Mouse (Mus musculus) ES-E14 (cell line): Measurements from ENCODE around the gene Aoc2. TPM values are rescaled to one million over a fixed set of nuclear protein-coding genes. Genes with fewer than 3 reads are reported as not detected.

Experiments used
- DNase-seq: peaks from one replicate; pipeline ENCODE4 v3.0.0-alpha.2; 2013; ENCODE audit warnings: low read depth, low spot score
- H3K27ac ChIP-seq: 2 replicates; pipeline ENCODE4 v1.5.1; 2012; ENCODE audit warnings: low read depth, mild to moderate bottlenecking, low read length, moderate library complexity, mixed read lengths; ENCODE audit not compliant: poor library complexity, insufficient read depth, severe bottlenecking
- H3K36me3 ChIP-seq: 2 replicates; pipeline ENCODE4 v1.6.1; 2012; ENCODE audit warnings: mild to moderate bottlenecking, low read length, moderate library complexity, mixed read lengths; ENCODE audit not compliant: control insufficient read depth, poor library complexity, insufficient read depth, severe bottlenecking
- H3K4me1 ChIP-seq, 2 experiments: fragments of 150-350 bp in 1 of 2; sonication (generic) in 1 of 2; 2 replicates each; pipeline ENCODE4 v1.6.1; 2012; ENCODE audit warnings: low read length in 2 of 2, mild to moderate bottlenecking in 1 of 2, mixed read lengths in 1 of 2; ENCODE audit not compliant: control insufficient read depth in 2 of 2, insufficient read depth in 2 of 2, poor library complexity in 1 of 2
- H3K4me3 ChIP-seq, 2 experiments: fragments of 150-350 bp in 1 of 2; sonication (generic) in 1 of 2; 2 replicates each; pipeline ENCODE4 v1.5.1; 2012; ENCODE audit warnings: low read length in 2 of 2, low read depth in 1 of 2, mild to moderate bottlenecking in 1 of 2, mixed read lengths in 1 of 2; ENCODE audit not compliant: insufficient read depth in 1 of 2, poor library complexity in 1 of 2, severe bottlenecking in 1 of 2
- H3K9ac ChIP-seq: 2 replicates; pipeline ENCODE4 v1.6.1; 2012; ENCODE audit warnings: low read depth, mild to moderate bottlenecking, low read length, mixed read lengths; ENCODE audit not compliant: poor library complexity, insufficient read depth, severe bottlenecking
- H3K9me3 ChIP-seq: fragments of 150-350 bp; sonication (generic); 2 replicates; pipeline ENCODE4 v1.6.1; 2012; ENCODE audit warnings: low read depth, mild to moderate bottlenecking, low read length; ENCODE audit not compliant: control insufficient read depth, insufficient read depth
- CHD2 ChIP-seq: IDR thresholded peaks from 2 replicates; pipeline ENCODE4 v1.6.1; 2014; ENCODE audit warnings: mild to moderate bottlenecking, low read depth, low read length, inconsistent platforms
- HCFC1 ChIP-seq: IDR thresholded peaks from 2 replicates; pipeline ENCODE4 v1.6.1; 2012; ENCODE audit warnings: low read length, inconsistent platforms, borderline replicate concordance; ENCODE audit not compliant: insufficient read depth
- MAFK ChIP-seq: IDR thresholded peaks from 2 replicates; pipeline ENCODE4 v1.6.1; 2014; ENCODE audit warnings: mild to moderate bottlenecking, low read depth, low read length, inconsistent platforms; ENCODE audit not compliant: insufficient read depth
- ZC3H11A ChIP-seq: IDR thresholded peaks from 2 replicates; pipeline ENCODE4 v1.6.1; 2012; ENCODE audit warnings: low read depth, mild to moderate bottlenecking, inconsistent platforms, low read length, borderline replicate concordance
- ZNF384 ChIP-seq: IDR thresholded peaks from 2 replicates; pipeline ENCODE4 v1.6.1; 2012; ENCODE audit warnings: low read depth, low read length, inconsistent platforms
- in situ Hi-C, 2 experiments: fragments of 600-800 bp; cut with MboI; formaldehyde crosslinking; loops; one replicate each; pipeline ENCODE4 v1.15.1; 2025; ENCODE audit warnings: low sequenced_read_pairs in 2 of 2, inconsistent platforms in 1 of 2; ENCODE audit not compliant: unreplicated experiment in 2 of 2
- total RNA-seq: library from RNA; depleted of rRNA; stranded (reverse); fragments of 300-350 nt; gene quantifications from 2 replicates; pipeline ENCODE4 v1.2.3, GENCODE M21; 2012

Aoc2 gene
- total RNA-seq, 1 experiment, result 4.6 TPM

DNA sequence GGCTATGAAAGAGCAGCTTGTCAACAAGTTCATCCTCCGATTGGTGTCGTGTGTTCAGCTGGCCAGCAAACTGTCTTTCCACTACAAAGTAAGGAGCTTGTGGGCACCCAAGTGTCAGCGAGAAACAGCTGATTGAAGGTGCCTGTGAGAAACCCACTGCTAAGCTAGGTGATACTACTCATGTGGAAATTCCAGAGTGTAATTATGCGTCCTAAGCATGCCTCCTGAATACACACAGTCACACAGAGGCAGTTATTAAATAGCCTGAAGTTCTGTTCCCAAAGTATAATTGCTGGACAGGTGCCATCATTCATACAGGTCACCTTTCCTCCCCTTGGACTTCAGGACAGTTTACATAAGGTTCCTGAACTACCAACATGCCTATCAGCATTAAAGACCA lies 41.1 kb upstream of the Aoc2 start:
- in situ Hi-C loops, result no loop called here
- H3K9me3 ChIP-seq, result no peaks in the 10 kb centered on the region
- H3K36me3 ChIP-seq, result peaks cover 5% of the 10 kb centered on the region
- no peak overlapping the region for H3K4me3 ChIP-seq
- peaks cover 0 to 2% of the 10 kb centered on the region in 2 experiments; a peak in 2 of 4 replicates for H3K4me1 ChIP-seq
- H3K9ac ChIP-seq, result no peak overlapping the region
- DNase-seq, result no peak
- H3K27ac ChIP-seq, result no peak overlapping the region
- TF ChIP-seq ZC3H11A (no peak), MAFK (no peak), HCFC1 (no peak), CHD2 (no peak), ZNF384 (no peak)

GRCm38 (mm10) chr11:101287306-101287705 lies 37.6 kb upstream of the Aoc2 start:
- Histone ChIP-seq H3K4me3 (no peak overlapping the region), H3K9me3 (no peaks in the 10 kb centered on the region), H3K36me3 (peaks cover 18% of the 10 kb centered on the region), H3K27ac (no peak overlapping the region), H3K9ac (no peak overlapping the region), H3K4me1 (no peaks in the 10 kb centered on the region)
- DNase-seq, result no peak
- in situ Hi-C loops, result no loop called here
- TF ChIP-seq CHD2 (no peak), ZC3H11A (no peak), HCFC1 (no peak)

- no peak overlapping the region for H3K4me3 ChIP-seq
- H3K9me3 ChIP-seq, result no peaks in the 10 kb centered on the region
- in situ Hi-C loops, result no loop called here
- H3K27ac ChIP-seq, result no peak overlapping the region
- H3K9ac ChIP-seq, result no peak overlapping the region
- peaks cover 38% of the 10 kb centered on the region for H3K36me3 ChIP-seq
- no peak for DNase-seq
- no peak for TF ChIP-seq MAFK
- no peak for TF ChIP-seq ZNF384
- TF ChIP-seq CHD2, result no peak
- no peak for TF ChIP-seq ZC3H11A
- TF ChIP-seq HCFC1, result no peak
- no peaks in the 10 kb centered on the region for H3K4me1 ChIP-seq
These were observed 33.6 kb upstream of the Aoc2 start for GRCm38 (mm10) chr11:101291231-101291630.

DNA sequence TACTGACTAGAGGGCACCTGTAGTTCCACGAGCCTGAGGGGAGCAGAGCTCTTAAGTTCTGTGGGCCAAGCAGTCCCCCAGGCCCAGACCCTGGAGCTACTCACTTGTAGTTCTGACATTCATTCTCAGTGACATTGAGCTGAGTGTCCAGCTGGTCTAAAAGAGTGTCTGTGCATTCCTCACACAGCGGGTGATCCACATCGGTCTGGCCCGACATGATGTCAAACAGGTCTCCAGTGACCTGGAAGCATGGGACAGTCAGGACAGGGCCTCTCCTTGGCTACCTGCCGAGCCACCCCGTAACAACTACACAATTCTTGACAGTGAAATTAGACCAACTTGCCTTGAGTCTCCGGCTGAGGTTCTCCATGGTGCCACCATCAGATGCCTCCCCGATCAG lies 29.7 kb upstream of the Aoc2 start:
- H3K27ac ChIP-seq, result no peak overlapping the region
- H3K9ac ChIP-seq, result no peak overlapping the region
- no peaks in the 10 kb centered on the region for H3K4me1 ChIP-seq
- no peak overlapping the region for H3K4me3 ChIP-seq
- no peak for DNase-seq
- no peaks in the 10 kb centered on the region for H3K9me3 ChIP-seq
- no peak for TF ChIP-seq HCFC1
- peaks cover 31% of the 10 kb centered on the region for H3K36me3 ChIP-seq
- in situ Hi-C loops, result no loop called here

DNA sequence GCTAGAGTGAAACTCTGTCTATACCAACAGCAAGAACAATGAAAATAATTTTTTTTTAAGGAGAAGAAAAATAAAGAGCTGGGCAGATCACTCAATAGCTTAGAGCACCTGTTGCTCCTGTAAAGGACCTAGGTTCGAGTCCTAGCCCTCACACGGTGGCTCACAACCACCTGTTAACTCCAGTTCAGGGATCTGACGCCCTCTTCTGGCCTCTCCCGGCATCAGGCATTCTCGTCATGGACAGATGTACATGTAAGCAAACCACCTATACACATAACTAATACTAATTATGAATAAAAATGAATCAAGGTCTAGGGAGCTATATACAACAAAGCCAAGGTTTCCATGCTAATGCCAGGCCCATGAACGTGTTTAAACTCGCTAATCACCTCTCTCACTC lies 24.0 kb upstream of the Aoc2 start:
- H3K36me3 ChIP-seq, result peaks cover 4% of the 10 kb centered on the region; the same call in 1 of the 2 replicates
- H3K4me1 ChIP-seq, result no peaks in the 10 kb centered on the region
- H3K4me3 ChIP-seq, result peak overlapping the region; percentile 83 to 93; a peak in 3 of 4 replicates
- H3K9ac ChIP-seq, result no peak overlapping the region
- no peak for TF ChIP-seq HCFC1
- no peak for TF ChIP-seq MAFK
- TF ChIP-seq CHD2, result no peak
- no peak for TF ChIP-seq ZC3H11A
- no peak for TF ChIP-seq ZNF384
- no peaks in the 10 kb centered on the region for H3K9me3 ChIP-seq
- DNase-seq, result no peak
- H3K27ac ChIP-seq, result no peak overlapping the region
- in situ Hi-C loops, result no loop called here
